Mouse (Mus musculus) forebrain, embryonic 12.5 days (tissue): ENCODE measurements around the gene Zfp131. TPM values are rescaled to one million over a fixed set of nuclear protein-coding genes. Genes with fewer than 3 reads are reported as not detected.

ENCODE experiments used
- polyA plus RNA-seq: library from polyadenylated mRNA; unstranded; fragments of >200 nt; fragmentation: Nextera tagmentation; extraction: Ambion mirVana; gene quantifications from 2 replicates; pipeline ENCODE4 v1.2.1, GENCODE M21; 2016

Zfp131 gene
- polyA plus RNA-seq, 1 experiment from 2014 or later, result 56.5 TPM

Other genes starting within 250 kb of the Zfp131 start
- 0.09 and 0.28 TPM in 2 replicates for gene Ccl28, start 167.1 kb downstream of the Zfp131 start, polyA plus RNA-seq
- 399 and 410 TPM in 2 replicates for gene Hmgcs1, start 100.5 kb downstream of the Zfp131 start, polyA plus RNA-seq
- gene Nim1k, start 35.0 kb downstream of the Zfp131 start, polyA plus RNA-seq, result 4.1 and 4.8 TPM in 2 replicates
- gene AF067063, start 39.3 kb upstream of the Zfp131 start, polyA plus RNA-seq, result not detected in 2 replicates
- gene D13Ertd608e, start 45.1 kb upstream of the Zfp131 start, polyA plus RNA-seq, result not detected in 2 replicates
- gene Tcstv1, start 103.9 kb upstream of the Zfp131 start, polyA plus RNA-seq, result not detected in 2 replicates
- gene Gm21761, start 138.4 kb upstream of the Zfp131 start, polyA plus RNA-seq, result not detected in 2 replicates
- not detected in 2 replicates for gene B020031M17Rik, start 159.9 kb upstream of the Zfp131 start, polyA plus RNA-seq
- gene Gm36079, start 236.1 kb upstream of the Zfp131 start, polyA plus RNA-seq, result not detected in 2 replicates